Mouse (Mus musculus) hindbrain, embryonic 10.5 days (tissue): ENCODE measurements at regions not wholly inside any gene's neighbourhood (a gene's known extent, or its start where the extent isn't known, plus 50 kb on each side); places are given as distances from the start of the nearest gene placed in this dataset.

Experiments used
- DNase-seq: peaks from one replicate; pipeline ENCODE4 v3.0.0-alpha.2; 2017; ENCODE audit warnings: low spot score
- H3K27ac ChIP-seq: fragments of 300-500 bp; sonication (generic); 2 replicates; pipeline ENCODE4 v1.5.1; 2016; ENCODE audit warnings: mild to moderate bottlenecking, moderate library complexity
- H3K27me3 ChIP-seq: fragments of 300-500 bp; sonication (generic); 2 replicates; pipeline ENCODE4 v1.6.1; 2016; ENCODE audit warnings: mild to moderate bottlenecking; ENCODE audit not compliant: poor library complexity, insufficient read depth, severe bottlenecking
- H3K36me3 ChIP-seq: fragments of 300-500 bp; sonication (generic); 2 replicates; pipeline ENCODE4 v1.6.1; 2016; ENCODE audit warnings: mild to moderate bottlenecking, moderate library complexity
- H3K4me1 ChIP-seq: fragments of 300-500 bp; sonication (generic); replicated peaks from 2 replicates; pipeline ENCODE4 v1.6.1; 2016; ENCODE audit warnings: mild to moderate bottlenecking
- H3K4me3 ChIP-seq: fragments of 300-500 bp; sonication (generic); 2 replicates; pipeline ENCODE4 v1.5.1; 2016; ENCODE audit warnings: mild to moderate bottlenecking, moderate library complexity
- H3K9me3 ChIP-seq: fragments of 300-500 bp; sonication (generic); 2 replicates; pipeline ENCODE4 v1.6.1; 2016; ENCODE audit warnings: mild to moderate bottlenecking, moderate library complexity
- WGBS: fragments of 180-500 bp; shearing (Covaris S2); methylation state at CpG from one replicate; pipeline ENCODE4 v1.1.7; 2016; 5-methylcytosine and 5-hydroxymethylcytosine counted together

DNA sequence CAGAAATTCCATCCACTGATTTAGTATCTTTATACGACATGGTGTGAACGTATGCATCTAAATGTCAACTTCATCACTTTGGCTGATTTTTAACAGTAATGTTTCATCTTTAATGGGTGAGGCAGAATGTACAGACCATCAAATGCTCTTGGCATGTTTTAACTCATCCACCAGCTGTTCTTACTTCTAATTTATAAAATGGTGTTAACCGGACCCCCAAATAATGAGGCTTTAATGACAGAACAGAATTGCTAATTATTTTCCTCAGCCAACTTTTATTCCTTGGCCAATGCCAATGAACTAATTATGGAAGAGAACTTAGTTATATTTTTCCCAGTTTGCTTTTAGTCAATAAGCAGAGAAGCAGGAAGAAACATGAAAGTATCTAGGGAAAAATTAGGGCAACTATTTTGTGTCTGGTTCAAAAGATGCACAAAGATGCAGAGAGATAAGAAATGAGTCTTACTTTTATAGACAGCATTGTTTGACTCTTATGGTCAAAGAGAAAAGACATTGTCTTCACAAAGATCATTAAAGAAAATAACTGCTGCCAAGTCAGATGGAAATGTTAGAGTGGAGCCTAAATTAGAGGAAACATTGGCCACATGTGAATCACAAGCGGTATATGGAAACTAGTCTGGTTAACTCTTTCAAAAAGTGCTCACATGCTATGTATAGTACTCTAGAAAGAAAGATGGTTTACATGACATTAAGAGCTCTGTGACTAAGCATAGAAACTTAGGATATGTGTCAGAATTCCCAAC lies 1504.5 kb upstream of the Tenm4 start:
- Histone ChIP-seq H3K4me1 (no peaks in the 10 kb centered on the region), H3K4me3 (no peak overlapping the region), H3K27me3 (no peaks in the 10 kb centered on the region), H3K27ac (no peak overlapping the region), H3K36me3 (no peaks in the 10 kb centered on the region), H3K9me3 (no peaks in the 10 kb centered on the region)
- 92% methylated on average over 4 of the region's 4 CpGs for WGBS
- DNase-seq, result no peak

DNA sequence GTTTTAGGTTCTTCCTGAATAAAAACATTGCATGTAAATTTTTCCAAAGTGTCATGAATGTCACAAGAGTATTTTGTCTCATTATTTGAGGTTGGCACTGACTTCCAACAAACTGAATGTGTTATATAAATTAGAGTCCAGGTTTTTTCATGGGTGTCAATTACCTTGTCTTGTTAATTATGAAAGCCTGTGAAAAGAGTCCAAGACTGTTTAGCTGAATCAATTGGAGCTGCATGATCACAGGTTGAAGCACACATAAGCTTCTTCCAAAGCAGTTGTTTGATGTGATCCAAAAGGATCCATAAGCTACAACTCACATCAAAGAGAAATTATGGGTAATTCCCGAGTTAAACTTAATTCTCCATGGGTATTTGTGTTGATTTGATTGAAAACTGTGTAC lies 1502.8 kb upstream of the Tenm4 start:
- no peaks in the 10 kb centered on the region for H3K4me1 ChIP-seq
- DNase-seq, result no peak
- no peak overlapping the region for H3K27ac ChIP-seq
- no peaks in the 10 kb centered on the region for H3K9me3 ChIP-seq
- WGBS, result 57% methylated on average over 1 of the region's 1 CpGs
- H3K27me3 ChIP-seq, result no peaks in the 10 kb centered on the region
- no peaks in the 10 kb centered on the region for H3K36me3 ChIP-seq
- H3K4me3 ChIP-seq, result no peak overlapping the region

DNA sequence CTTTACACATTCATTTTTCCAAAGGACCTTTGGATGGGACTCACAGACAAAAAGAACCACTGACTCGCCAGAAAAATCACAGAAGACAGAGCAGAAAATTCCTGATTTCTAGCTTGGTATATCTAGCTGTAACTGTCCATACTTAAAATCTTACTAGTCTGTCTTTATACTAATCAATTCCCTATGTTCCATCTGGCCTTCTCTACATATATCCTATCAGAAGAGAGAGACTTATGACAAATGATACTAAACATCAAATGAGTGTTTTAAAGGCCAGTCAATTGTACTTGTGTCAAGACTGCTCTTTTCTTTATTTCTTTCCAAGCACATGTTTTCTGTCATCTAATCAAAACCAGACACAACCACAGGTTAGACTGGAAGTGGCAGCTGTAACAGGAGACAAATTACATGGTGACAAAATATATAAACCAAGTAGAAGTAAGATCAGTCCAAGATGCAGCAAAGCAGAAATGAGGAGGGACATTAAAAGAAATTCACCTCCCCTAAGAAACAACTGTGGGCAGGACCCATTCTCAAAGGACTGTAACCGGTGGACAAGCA lies 1502.1 kb upstream of the Tenm4 start:
- Histone ChIP-seq H3K4me3 (no peak overlapping the region), H3K27ac (no peak overlapping the region), H3K27me3 (no peaks in the 10 kb centered on the region), H3K36me3 (no peaks in the 10 kb centered on the region), H3K4me1 (no peaks in the 10 kb centered on the region), H3K9me3 (no peaks in the 10 kb centered on the region)
- whole genome bisulfite sequencing, result 68% methylated on average over 2 of the region's 2 CpGs
- no peak for DNase-seq

DNA sequence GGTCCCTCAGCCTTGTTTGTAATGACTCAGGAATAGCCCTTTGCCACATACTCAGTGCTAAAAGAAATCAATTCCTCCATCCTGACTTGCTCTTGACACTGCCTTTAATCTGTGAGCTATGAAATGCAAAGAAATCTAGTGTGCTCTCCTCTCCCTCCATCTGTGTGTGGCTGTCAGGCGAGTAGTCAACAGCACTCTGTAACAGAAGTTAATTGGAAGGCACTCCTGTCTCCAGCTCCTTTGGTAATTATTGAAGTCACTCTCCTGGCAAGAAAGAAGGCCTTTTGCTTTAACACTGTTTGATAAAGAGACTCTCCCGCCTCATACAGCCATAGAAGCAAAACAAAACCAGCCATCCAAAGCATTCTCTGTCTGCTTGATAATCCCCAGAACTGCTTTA lies 1483.2 kb upstream of the Tenm4 start:
- Histone ChIP-seq H3K4me3 (no peak overlapping the region), H3K27ac (no peak overlapping the region), H3K27me3 (no peaks in the 10 kb centered on the region), H3K4me1 (no peaks in the 10 kb centered on the region), H3K9me3 (no peaks in the 10 kb centered on the region), H3K36me3 (no peaks in the 10 kb centered on the region)
- 49% methylated on average over 2 of the region's 2 CpGs for WGBS
- DNase-seq, result no peak

DNA sequence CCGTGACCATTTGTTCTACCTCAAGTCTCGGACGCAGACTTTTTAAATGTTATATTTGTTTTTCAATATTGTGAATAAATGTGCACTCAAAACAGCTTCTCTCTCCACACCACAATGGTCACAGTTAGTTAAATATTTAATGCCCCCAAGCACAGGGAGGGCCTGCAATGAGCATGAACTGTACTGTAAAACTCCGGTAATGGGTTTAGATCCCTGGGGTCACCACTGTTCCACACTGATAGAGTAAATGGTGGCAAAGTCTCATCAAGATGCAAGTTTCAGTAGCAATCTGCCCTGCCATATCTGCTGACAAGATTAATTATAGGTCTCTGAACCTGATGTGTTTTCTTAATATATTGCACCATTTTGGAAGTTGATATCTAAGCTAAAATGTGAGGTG lies 1473.8 kb upstream of the Tenm4 start:
- Histone ChIP-seq H3K4me1 (no peaks in the 10 kb centered on the region), H3K9me3 (no peaks in the 10 kb centered on the region), H3K27me3 (no peaks in the 10 kb centered on the region), H3K27ac (no peak overlapping the region), H3K4me3 (no peak overlapping the region), H3K36me3 (no peaks in the 10 kb centered on the region)
- 92% methylated on average over 4 of the region's 4 CpGs for WGBS
- DNase-seq, result no peak

DNA sequence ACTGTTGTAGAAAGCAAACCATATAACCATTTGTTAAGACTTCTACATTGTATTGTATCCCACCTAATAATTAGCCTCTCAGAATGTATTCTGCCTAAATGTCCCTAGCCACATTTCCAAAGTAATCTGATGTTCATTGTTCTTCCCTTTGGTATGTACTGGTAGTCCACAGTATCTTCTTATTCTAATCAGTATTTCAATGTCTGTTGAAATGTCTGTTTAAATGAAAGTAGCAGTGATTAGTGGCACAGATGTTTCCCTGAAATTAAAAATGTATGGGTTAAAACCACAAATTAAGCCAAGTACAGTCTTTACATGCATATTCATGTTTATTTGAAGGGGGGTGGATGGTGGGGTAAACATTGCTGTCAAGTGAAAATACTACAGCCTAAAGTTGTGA lies 1464.6 kb upstream of the Tenm4 start:
- no peaks in the 10 kb centered on the region for H3K36me3 ChIP-seq
- peaks cover 6% of the 10 kb centered on the region for H3K9me3 ChIP-seq
- no peak overlapping the region for H3K27ac ChIP-seq
- no peak overlapping the region for H3K4me3 ChIP-seq
- no peak for DNase-seq
- H3K27me3 ChIP-seq, result no peaks in the 10 kb centered on the region
- H3K4me1 ChIP-seq, result no peaks in the 10 kb centered on the region

DNA sequence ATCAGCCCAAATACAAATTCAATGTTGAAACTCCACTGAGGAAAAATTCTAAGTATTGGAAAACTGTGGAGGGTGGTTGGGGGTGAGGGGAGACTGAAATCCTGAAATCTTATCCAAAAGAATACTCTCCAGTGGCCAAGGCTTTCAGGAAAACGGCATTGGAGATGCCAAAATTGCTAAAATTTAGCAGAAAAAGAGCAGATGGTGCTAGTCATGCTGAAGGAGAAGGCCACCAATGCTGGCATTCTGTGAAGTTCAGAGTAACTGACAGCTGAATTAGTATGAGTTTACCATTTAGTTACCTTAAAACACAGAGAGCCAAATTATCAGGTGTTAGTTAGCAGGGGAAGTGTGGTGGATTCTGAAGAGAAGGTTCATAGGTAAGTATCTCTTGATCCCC lies 1437.6 kb upstream of the Tenm4 start:
- Histone ChIP-seq H3K4me3 (no peak overlapping the region), H3K27ac (no peak overlapping the region), H3K9me3 (no peaks in the 10 kb centered on the region), H3K4me1 (0 out of 2 replicates have a peak, but pooled peaks cover 3% of the 10 kb centered on the region), H3K27me3 (no peaks in the 10 kb centered on the region), H3K36me3 (no peaks in the 10 kb centered on the region)
- 89% methylated on average over 1 of the region's 1 CpGs for WGBS
- DNase-seq, result no peak

DNA sequence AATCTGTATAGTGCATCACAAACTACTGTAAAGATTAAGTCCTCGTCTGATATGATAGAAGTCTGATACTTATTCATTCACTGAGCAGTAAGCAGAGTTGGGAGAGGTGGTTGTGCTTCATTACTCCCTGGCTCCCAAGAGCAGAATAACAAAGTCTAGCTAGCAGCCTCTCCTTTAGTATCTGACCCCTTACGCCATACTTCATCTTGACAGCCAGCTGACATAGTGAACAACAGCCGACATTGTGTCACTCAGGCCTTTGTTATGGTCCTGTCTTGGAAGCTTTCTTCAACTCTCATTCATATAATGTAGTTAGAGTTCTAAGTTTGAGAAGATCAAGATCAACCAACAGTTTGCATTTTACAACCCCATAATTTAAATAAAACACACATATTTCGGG lies 1436.3 kb upstream of the Tenm4 start:
- Histone ChIP-seq H3K9me3 (no peaks in the 10 kb centered on the region), H3K4me3 (no peak overlapping the region), H3K36me3 (no peaks in the 10 kb centered on the region), H3K4me1 (0 out of 2 replicates have a peak, but pooled peaks cover 3% of the 10 kb centered on the region), H3K27me3 (no peaks in the 10 kb centered on the region), H3K27ac (no peak overlapping the region)
- DNase-seq, result peak; percentile 11
- WGBS, result 65% methylated on average over 4 of the region's 4 CpGs
